Mouse (Mus musculus) MEL (cell line): ENCODE data around the gene Klhdc2.

Experiments
- CTCF ChIP-seq, 3 experiments: IDR thresholded peaks in 2 of 3; conservative IDR thresholded peaks in 1 of 3; 2 replicates each; pipeline ENCODE4 v1.5.1; 2011 to 2012; ENCODE audit warnings: low read length in 3 of 3, low read depth in 2 of 3, mild to moderate bottlenecking in 2 of 3, improper control_type of control experiment in 1 of 3, inconsistent platforms in 1 of 3, mixed read lengths in 1 of 3, moderate library complexity in 1 of 3; ENCODE audit not compliant: control insufficient read depth in 1 of 3, insufficient read depth in 1 of 3, poor library complexity in 1 of 3, severe bottlenecking in 1 of 3
- E2F4 ChIP-seq: IDR thresholded peaks from 2 replicates; pipeline ENCODE4 v1.6.1; 2011; ENCODE audit warnings: low read depth, low read length, improper control_type of control experiment, borderline replicate concordance
- HCFC1 ChIP-seq: IDR thresholded peaks from 2 replicates; pipeline ENCODE4 v1.6.1; 2012; ENCODE audit warnings: low read depth, mild to moderate bottlenecking, inconsistent platforms, low read length, improper control_type of control experiment, moderate library complexity
- MYB ChIP-seq: IDR thresholded peaks from 2 replicates; pipeline ENCODE4 v1.6.1; 2011; ENCODE audit warnings: mild to moderate bottlenecking, low read depth, low read length, improper control_type of control experiment
- MYC ChIP-seq: IDR thresholded peaks from 2 replicates; pipeline ENCODE4 v1.6.1; 2011; ENCODE audit warnings: low read depth, mild to moderate bottlenecking, low read length, improper control_type of control experiment, moderate library complexity
- POLR2A ChIP-seq, 2 experiments: IDR thresholded peaks; 2 replicates each; pipeline ENCODE4 v1.6.1; 2011 to 2012; ENCODE audit warnings: low read length in 2 of 2, mild to moderate bottlenecking in 2 of 2, control low read depth in 1 of 2, improper control_type of control experiment in 1 of 2, low read depth in 1 of 2, moderate library complexity in 1 of 2; ENCODE audit not compliant: control insufficient read depth in 1 of 2, insufficient read depth in 1 of 2, poor library complexity in 1 of 2
- TAL1 ChIP-seq: IDR thresholded peaks from 2 replicates; pipeline ENCODE4 v1.6.1; 2012; ENCODE audit warnings: mild to moderate bottlenecking, inconsistent platforms, low read length, moderate library complexity, mixed read lengths
- USF1 ChIP-seq: IDR thresholded peaks from 2 replicates; pipeline ENCODE4 v1.6.1; 2014; ENCODE audit warnings: low read depth, mild to moderate bottlenecking, inconsistent platforms, low read length, improper control_type of control experiment, moderate library complexity

DNA sequence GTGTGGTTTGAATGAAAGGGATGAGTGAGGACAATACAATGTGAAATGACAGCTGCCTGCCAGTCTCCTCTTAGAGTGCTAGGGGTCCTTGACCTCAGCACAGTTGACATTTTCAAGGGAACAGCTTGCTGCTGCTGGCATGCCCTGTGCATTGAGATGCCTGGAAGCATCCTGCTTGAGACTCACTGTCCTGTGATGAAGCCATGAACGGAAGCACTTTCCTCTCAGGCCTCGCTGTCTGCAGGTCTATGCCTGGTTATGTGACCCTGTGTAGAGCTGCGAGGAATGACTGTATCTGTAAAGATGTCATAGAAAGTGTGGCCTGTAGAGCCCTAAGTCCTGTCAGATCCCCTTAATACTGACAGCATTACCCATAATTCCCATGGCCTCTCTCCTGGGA is 31.4 kb upstream of the Klhdc2 start:
- no peak for TF ChIP-seq USF1
- TF ChIP-seq POLR2A (IDR thresholded peaks at IDR 0.05; ENCODE audit: control insufficient read depth in 1 of 2, insufficient read depth in 1 of 2, low read depth in 1 of 2, low read length in 2 of 2, poor library complexity in 1 of 2), result no peak
- TF ChIP-seq CTCF (IDR thresholded peaks at IDR 0.05 in 2 of 3, conservative IDR thresholded peaks at IDR 0.05 in 1 of 3; ENCODE audit: control insufficient read depth in 1 of 3, insufficient read depth in 1 of 3, low read depth in 2 of 3, low read length in 3 of 3, poor library complexity in 1 of 3, severe bottlenecking in 1 of 3), result no peak
- TF ChIP-seq HCFC1, result no peak
- TF ChIP-seq MYB, result no peak
- no peak for TF ChIP-seq E2F4
- TF ChIP-seq MYC, result no peak
- TF ChIP-seq TAL1, result no peak
